Mouse (Mus musculus) small intestine, adult 2 months (tissue): Measurements from ENCODE around the gene C1qtnf7.

Source experiments
- CTCF ChIP-seq: fragments of 200-500 bp; IDR thresholded peaks from 2 replicates; pipeline ENCODE4 v1.5.1; 2012; ENCODE audit warnings: low read depth, mild to moderate bottlenecking, control low read depth, inconsistent platforms, low read length, moderate library complexity, mixed read lengths; ENCODE audit not compliant: insufficient replicate concordance, insufficient read length; ENCODE audit errors: extremely low read depth
- POLR2A ChIP-seq: fragments of 200-500 bp; IDR thresholded peaks from 2 replicates; pipeline ENCODE4 v1.6.1; 2012; ENCODE audit warnings: low read depth, mild to moderate bottlenecking, control low read depth, inconsistent platforms, low read length, moderate library complexity

DNA sequence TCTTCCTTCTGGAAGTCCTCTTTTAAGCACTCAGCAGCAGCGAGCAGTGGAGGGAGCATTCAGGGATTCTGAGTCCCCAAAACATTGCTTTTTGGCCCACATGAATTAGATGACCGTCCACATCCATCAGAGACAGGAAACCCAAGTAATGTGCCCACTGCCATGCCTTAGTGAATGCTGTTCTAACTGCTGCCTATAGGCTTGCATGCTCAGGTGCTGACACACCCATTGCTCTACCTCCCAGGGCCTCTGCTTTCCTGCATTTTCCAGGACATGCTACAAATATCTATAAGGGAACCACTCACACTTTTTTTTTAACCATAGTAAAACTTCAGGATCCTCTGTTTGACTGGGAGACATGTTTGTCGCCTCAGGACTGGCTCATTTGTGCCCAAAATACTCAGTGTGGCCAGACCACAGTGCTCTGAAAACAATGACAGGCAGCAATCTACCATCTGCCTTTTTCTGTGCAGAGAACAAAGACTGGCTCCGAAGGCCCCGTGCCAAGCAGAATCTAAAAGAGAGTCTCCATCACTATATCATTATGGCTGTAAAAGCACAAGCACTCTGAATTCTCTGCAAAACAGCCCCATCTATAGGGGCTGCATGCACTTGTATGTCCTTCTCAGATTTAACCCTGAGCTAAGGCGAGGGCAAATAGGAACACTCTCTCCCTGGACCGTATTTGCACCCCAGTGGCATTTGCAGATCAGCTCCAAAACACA is 106.4 kb downstream of the C1qtnf7 start:
- TF ChIP-seq CTCF = no peak
- TF ChIP-seq POLR2A = no peak
